ENCODE assay signal across 20 mouse cellular contexts in genomic region chr3:145498127-145498526, GRCm38 (mm10).
DNase-seq lines count a peak whose midpoint lies in the region; ATAC-seq and TF ChIP-seq lines count a peak whose summit lies in the region.
"Had no signal": no experiment of that assay in that cellular context is flagged by ENCODE, and none has a peak within 500 bp of the region (broad histone marks: within the 10 kb centered on the region; RNA-seq: fewer than 3 reads in every experiment).

No protein-coding gene starts in this region.

- H3K36me3 ChIP-seq in lung, embryonic 14.5 days (ENCODE audit: insufficient read depth) = no peaks in the 10 kb centered on the region
- H3K36me3 ChIP-seq in midbrain, embryonic 11.5 days (ENCODE audit: control insufficient read depth, insufficient read depth, low read length) = no peaks in the 10 kb centered on the region
- H3K36me3 ChIP-seq in midbrain, embryonic 10.5 days = no peaks in the 10 kb centered on the region
- no peaks in the 10 kb centered on the region for H3K36me3 ChIP-seq in myocyte (ENCODE audit: control insufficient read depth, insufficient read depth)
- no peaks in the 10 kb centered on the region for H3K36me3 ChIP-seq in heart, embryonic 12.5 days
- H3K36me3 ChIP-seq: embryonic facial prominence, embryonic 12.5 days; forebrain, embryonic 15.5 days; G1E; hindbrain, embryonic 13.5 days had no signal

- no peaks in the 10 kb centered on the region for H3K4me1 ChIP-seq in lung, embryonic 14.5 days (ENCODE audit: insufficient read depth)
- no peaks in the 10 kb centered on the region for H3K4me1 ChIP-seq in midbrain, embryonic 11.5 days (ENCODE audit: control insufficient read depth, insufficient read depth, low read length)
- no peaks in the 10 kb centered on the region for H3K4me1 ChIP-seq in midbrain, embryonic 10.5 days
- no peaks in the 10 kb centered on the region for H3K4me1 ChIP-seq in heart, embryonic 12.5 days (replicated peaks)
- H3K4me1 ChIP-seq: embryonic facial prominence, embryonic 12.5 days; hindbrain, embryonic 13.5 days had no signal

- H3K4me2 ChIP-seq in lung, embryonic 14.5 days = no peak overlapping the region
- no peak overlapping the region for H3K4me2 ChIP-seq in midbrain, embryonic 11.5 days
- peak overlapping the region; percentile 2 for H3K4me2 ChIP-seq in myocyte (ENCODE audit: low read depth)
- H3K4me2 ChIP-seq in heart, embryonic 12.5 days = no peak overlapping the region
- H3K4me2 ChIP-seq: embryonic facial prominence, embryonic 12.5 days; forebrain, embryonic 15.5 days; hindbrain, embryonic 13.5 days had no signal

- no peak overlapping the region for H3K4me3 ChIP-seq in lung, embryonic 14.5 days (ENCODE audit: low read depth, low read length)
- no peak overlapping the region for H3K4me3 ChIP-seq in midbrain, embryonic 11.5 days (ENCODE audit: low read depth, low read length)
- H3K4me3 ChIP-seq in midbrain, embryonic 10.5 days = no peak overlapping the region
- no peak overlapping the region for H3K4me3 ChIP-seq in myocyte
- no peak overlapping the region for H3K4me3 ChIP-seq in heart, embryonic 12.5 days
- H3K4me3 ChIP-seq: embryonic facial prominence, embryonic 12.5 days; forebrain, embryonic 15.5 days; hindbrain, embryonic 13.5 days had no signal

- H3K27me3 ChIP-seq in lung, embryonic 14.5 days (ENCODE audit: insufficient read depth, low read length) = no peaks in the 10 kb centered on the region
- H3K27me3 ChIP-seq in midbrain, embryonic 11.5 days (ENCODE audit: control insufficient read depth, insufficient read depth, low read length) = no peaks in the 10 kb centered on the region
- no peaks in the 10 kb centered on the region for H3K27me3 ChIP-seq in midbrain, embryonic 10.5 days (ENCODE audit: low read depth, poor library complexity, severe bottlenecking)
- H3K27me3 ChIP-seq in myocyte (ENCODE audit: control insufficient read depth, insufficient read depth, insufficient read length) = no peaks in the 10 kb centered on the region
- no peaks in the 10 kb centered on the region for H3K27me3 ChIP-seq in heart, embryonic 12.5 days (replicated peaks)
- H3K27me3 ChIP-seq: embryonic facial prominence, embryonic 12.5 days; forebrain, embryonic 15.5 days; hindbrain, embryonic 13.5 days; Patski had no signal

- no peak overlapping the region for H3ac ChIP-seq in myocyte (ENCODE audit: control insufficient read depth, insufficient read length)

- ATAC-seq in lung, embryonic 14.5 days (ENCODE audit: insufficient read depth) = no peak
- no peak for ATAC-seq in midbrain, embryonic 11.5 days (ENCODE audit: low FRiP score)
- no peak for ATAC-seq in heart, embryonic 12.5 days (ENCODE audit: insufficient number of reproducible peaks, low FRiP score)
- ATAC-seq: forebrain, embryonic 15.5 days; hindbrain, postnatal 0 days; Patski had no signal

- H3K79me2 ChIP-seq in myocyte (ENCODE audit: control insufficient read depth, insufficient read depth) = no peaks in the 10 kb centered on the region

- 47% methylated on average over 3 of the region's 3 CpGs for WGBS in lung, embryonic 14.5 days
- WGBS in midbrain, embryonic 11.5 days = 81% methylated on average over 3 of the region's 3 CpGs
- 79% methylated on average over 3 of the region's 3 CpGs for WGBS in midbrain, embryonic 10.5 days
- WGBS in heart, embryonic 12.5 days = 68% methylated on average over 3 of the region's 3 CpGs

- H3K9ac ChIP-seq in lung, embryonic 14.5 days = no peak overlapping the region
- no peak overlapping the region for H3K9ac ChIP-seq in midbrain, embryonic 11.5 days (ENCODE audit: low read length)
- no peak overlapping the region for H3K9ac ChIP-seq in heart, embryonic 12.5 days
- H3K9ac ChIP-seq: embryonic facial prominence, embryonic 12.5 days; forebrain, embryonic 15.5 days; hindbrain, embryonic 13.5 days had no signal

- H3K9me3 ChIP-seq in lung, embryonic 14.5 days (ENCODE audit: low read depth, low read length) = no peaks in the 10 kb centered on the region
- H3K9me3 ChIP-seq in midbrain, embryonic 11.5 days (ENCODE audit: control insufficient read depth, low read length) = no peaks in the 10 kb centered on the region
- H3K9me3 ChIP-seq in midbrain, embryonic 10.5 days (replicated peaks) = no peaks in the 10 kb centered on the region
- H3K9me3 ChIP-seq in heart, embryonic 12.5 days (replicated peaks) = no peaks in the 10 kb centered on the region
- H3K9me3 ChIP-seq: embryonic facial prominence, embryonic 12.5 days; forebrain, embryonic 15.5 days; hindbrain, embryonic 13.5 days had no signal

- TF ChIP-seq POLR2A in myocyte (IDR thresholded peaks at IDR 0.05; ENCODE audit: insufficient read length, low read depth) = no peak

- H3K27ac ChIP-seq in lung, embryonic 14.5 days (ENCODE audit: low read depth) = no peak overlapping the region
- no peak overlapping the region for H3K27ac ChIP-seq in midbrain, embryonic 11.5 days (ENCODE audit: low read depth, low read length)
- no peak overlapping the region for H3K27ac ChIP-seq in midbrain, embryonic 10.5 days (replicated peaks)
- H3K27ac ChIP-seq in heart, embryonic 12.5 days (ENCODE audit: poor library complexity, severe bottlenecking) = no peak overlapping the region
- H3K27ac ChIP-seq: embryonic facial prominence, embryonic 12.5 days; forebrain, embryonic 15.5 days; hindbrain, embryonic 13.5 days; hindbrain, postnatal 0 days had no signal

- DNase-seq in lung, embryonic 14.5 days = peak; percentile 42
- DNase-seq in lung, postnatal 14 days = no peak
- DNase-seq in midbrain, embryonic 11.5 days (ENCODE audit: low spot score, missing footprints) = peak; percentile 62
- no peak for DNase-seq in midbrain, embryonic 10.5 days (ENCODE audit: low spot score)
- DNase-seq in T-cell, adult 2 months (ENCODE audit: low spot score) = no peak
- DNase-seq: adrenal gland, adult 2 months; adrenal gland, postnatal 25 days; cerebellum, adult 2 months; cerebellum, postnatal 10 days; gastrocnemius, postnatal 36 days; heart, adult 11 months; heart, postnatal 10 days had no signal

- TF ChIP-seq CTCF in lung, embryonic 14.5 days (IDR thresholded peaks at IDR 0.05; ENCODE audit: low read depth) = no peak

TF ChIP-seq in myocyte, 11 proteins besides CTCF, POLR2A, EP300 and RAD21:
- TF ChIP-seq USF1 (IDR thresholded peaks at IDR 0.05; ENCODE audit: low read depth) (peak; percentile 81), TCF12 (IDR thresholded peaks at IDR 0.05; ENCODE audit: insufficient read depth, poor library complexity, severe bottlenecking) (no peak), CEBPB (IDR thresholded peaks at IDR 0.05; ENCODE audit: insufficient read depth, poor library complexity, severe bottlenecking) (no peak), MAX (IDR thresholded peaks at IDR 0.05; ENCODE audit: low read depth) (no peak)

Comparison
In these comparisons a context has a peak if more than half of its experiments do, and no peak if none do; other contexts are left out.
1. DNase-seq: peak in lung, embryonic 14.5 days (single experiment) and midbrain, embryonic 11.5 days (single experiment); none in lung, postnatal 14 days (single experiment), midbrain, embryonic 10.5 days (single experiment) and T-cell, adult 2 months (single experiment).